Mouse (Mus musculus): ENCODE data around the gene Tmem41b. TPM values are rescaled to one million over a fixed set of nuclear protein-coding genes. Genes with fewer than 3 reads are reported as not detected.
"Not testable (repeated sequence)": the region's sequence is repeated elsewhere in the genome, so short reads cannot be mapped to it uniquely, and the experiment has no call there.

The Tmem41b gene
- polyA plus RNA-seq (2014; fragmentation: Nextera tagmentation; extraction: Ambion mirVana) = 65.0 and 72.6 TPM in 2 replicates

GRCm38 (mm10) chr7:109986775-109987174, at the start of gene Tmem41b:
Gene Tmem41b, minus strand, starts transcription at chr7:109986929.
- DNase-seq (ENCODE audit: low spot score); H3K9me3 ChIP-seq (ENCODE audit: control insufficient read depth, low read length); H3K4me1 ChIP-seq (replicated peaks; ENCODE audit: control insufficient read depth, insufficient read depth, low read length); H3K36me3 ChIP-seq (ENCODE audit: control insufficient read depth, insufficient read depth, low read length); H3K27me3 ChIP-seq (replicated peaks; ENCODE audit: control insufficient read depth, insufficient read depth, low read length); ATAC-seq (replicated peaks; ENCODE audit: low FRiP score): not testable (repeated sequence)
- Histone ChIP-seq H3K9ac (ENCODE audit: low read depth, low read length) (peak within 1 kb of the TSS; percentile 71), H3K4me2 (peak within 1 kb of the TSS; percentile 69), H3K27ac (ENCODE audit: low read depth, low read length) (peak within 1 kb of the TSS; percentile 87), H3K4me3 (ENCODE audit: low read depth, low read length) (peak within 1 kb of the TSS; percentile 65)
- 33% methylated on average over 6 of the region's 6 CpGs for whole genome bisulfite sequencing

GRCm38 (mm10) chr7:110030342-110030741, 43.6 kb upstream of the Tmem41b start:
- Histone ChIP-seq H3K27ac (ENCODE audit: low read depth, low read length) (no peak overlapping the region), H3K4me2 (no peak overlapping the region), H3K36me3 (ENCODE audit: control insufficient read depth, insufficient read depth, low read length) (peaks cover 23% of the 10 kb centered on the region), H3K9ac (ENCODE audit: low read depth, low read length) (no peak overlapping the region), H3K4me1 (replicated peaks; ENCODE audit: control insufficient read depth, insufficient read depth, low read length) (no peaks in the 10 kb centered on the region), H3K9me3 (ENCODE audit: control insufficient read depth, low read length) (no peaks in the 10 kb centered on the region), H3K4me3 (ENCODE audit: low read depth, low read length) (no peak overlapping the region), H3K27me3 (replicated peaks; ENCODE audit: control insufficient read depth, insufficient read depth, low read length) (no peaks in the 10 kb centered on the region)
- no peak for DNase-seq (ENCODE audit: low spot score)
- ATAC-seq (replicated peaks; ENCODE audit: low FRiP score) = no peak
- WGBS = 85% methylated on average over 3 of the region's 3 CpGs

DNA sequence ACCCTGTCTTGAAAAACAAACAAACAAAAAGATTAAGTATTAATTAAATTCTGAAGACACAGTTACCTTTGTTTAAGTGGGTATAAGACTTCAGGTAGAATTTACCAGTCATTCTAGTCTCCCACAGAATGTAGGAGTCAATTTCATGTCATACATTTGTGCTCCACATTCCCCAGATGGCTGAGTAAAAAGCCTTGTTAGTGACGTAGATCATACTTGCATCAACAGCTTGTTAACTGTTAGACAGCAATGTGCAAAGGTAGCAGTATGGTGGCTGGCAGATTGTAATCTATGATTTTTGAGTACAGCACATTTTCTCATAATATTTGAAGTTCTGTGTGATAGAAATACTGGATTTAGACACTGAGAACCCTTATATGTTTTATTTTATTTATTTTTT, 42.1 kb upstream of the Tmem41b start:
- Histone ChIP-seq H3K4me3 (ENCODE audit: low read depth, low read length) (no peak overlapping the region), H3K27ac (ENCODE audit: low read depth, low read length) (no peak overlapping the region), H3K4me2 (no peak overlapping the region), H3K36me3 (ENCODE audit: control insufficient read depth, insufficient read depth, low read length) (peaks cover 19% of the 10 kb centered on the region), H3K27me3 (replicated peaks; ENCODE audit: control insufficient read depth, insufficient read depth, low read length) (no peaks in the 10 kb centered on the region), H3K9me3 (ENCODE audit: control insufficient read depth, low read length) (no peaks in the 10 kb centered on the region), H3K9ac (ENCODE audit: low read depth, low read length) (no peak overlapping the region), H3K4me1 (replicated peaks; ENCODE audit: control insufficient read depth, insufficient read depth, low read length) (no peaks in the 10 kb centered on the region)
- no peak for DNase-seq (ENCODE audit: low spot score)
- WGBS = 76% methylated on average over 1 of the region's 1 CpGs
- no peak for ATAC-seq (replicated peaks; ENCODE audit: low FRiP score)

- ATAC-seq (replicated peaks; ENCODE audit: low FRiP score) (no peak), DNase-seq (ENCODE audit: low spot score) (no peak)
- no peaks in the 10 kb centered on the region for H3K27me3 ChIP-seq (replicated peaks; ENCODE audit: control insufficient read depth, insufficient read depth, low read length)
- 73% methylated on average over 2 of the region's 2 CpGs for WGBS
- no peak overlapping the region for H3K27ac ChIP-seq (ENCODE audit: low read depth, low read length)
- H3K9me3 ChIP-seq (ENCODE audit: control insufficient read depth, low read length) = no peaks in the 10 kb centered on the region
- no peak overlapping the region for H3K4me3 ChIP-seq (ENCODE audit: low read depth, low read length)
- no peak overlapping the region for H3K9ac ChIP-seq (ENCODE audit: low read depth, low read length)
- H3K4me1 ChIP-seq (replicated peaks; ENCODE audit: control insufficient read depth, insufficient read depth, low read length) = peaks cover 4% of the 10 kb centered on the region
- no peak overlapping the region for H3K4me2 ChIP-seq
- H3K36me3 ChIP-seq (ENCODE audit: control insufficient read depth, insufficient read depth, low read length) = peaks cover 9% of the 10 kb centered on the region
Measured at GRCm38 (mm10) chr7:110026594-110026993, 39.9 kb upstream of the Tmem41b start.

GRCm38 (mm10) chr7:110023553-110023952, 36.8 kb upstream of the Tmem41b start:
- DNase-seq (ENCODE audit: low spot score) = no peak
- no peak for ATAC-seq (replicated peaks; ENCODE audit: low FRiP score)
- no peaks in the 10 kb centered on the region; the same call in none of the 2 replicates for H3K36me3 ChIP-seq (ENCODE audit: control insufficient read depth, insufficient read depth, low read length)

DNA sequence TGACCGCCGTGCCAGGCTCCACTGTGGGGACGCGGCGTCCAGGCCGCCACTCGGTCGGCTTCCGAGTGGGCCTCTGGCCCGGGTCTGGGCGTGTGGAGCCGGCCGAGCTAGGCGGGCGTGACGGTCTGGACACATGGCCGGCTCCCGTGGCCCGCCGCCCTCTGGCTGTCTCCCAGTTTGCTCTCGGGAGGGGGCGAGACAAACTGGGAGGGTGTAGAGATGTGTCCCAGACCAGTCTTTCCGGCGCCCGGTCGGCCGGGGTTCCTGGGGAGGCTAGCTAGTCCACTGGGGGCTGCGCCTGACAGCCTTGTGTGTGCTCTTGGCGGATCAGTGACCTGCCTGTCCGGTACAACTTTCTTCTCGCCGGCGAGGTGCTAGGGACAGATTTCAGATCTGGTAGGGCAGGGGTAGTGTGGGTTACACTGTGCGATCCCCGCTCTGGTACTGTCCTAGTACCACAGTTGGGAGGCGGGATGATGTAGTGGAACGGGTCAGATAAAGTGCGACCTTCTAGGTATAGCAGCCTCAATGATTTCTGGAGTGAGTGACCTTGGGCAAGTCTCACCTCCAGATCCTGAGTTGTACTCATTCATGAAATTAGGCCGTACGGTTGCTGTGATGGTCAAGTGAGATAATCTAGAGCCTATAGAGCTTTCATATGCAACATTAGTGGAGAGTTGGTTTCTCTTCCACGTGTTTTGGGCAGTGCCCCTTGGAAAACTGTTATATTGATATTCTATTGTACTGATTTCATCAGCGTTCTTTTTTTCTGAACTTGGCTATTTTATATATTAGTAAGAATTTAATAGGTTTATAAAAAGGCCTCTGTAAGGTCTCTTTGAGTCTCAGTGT, 32.1 kb upstream of the Tmem41b start:
- no peaks in the 10 kb centered on the region for H3K9me3 ChIP-seq (ENCODE audit: control insufficient read depth, low read length)
- no peaks in the 10 kb centered on the region for H3K27me3 ChIP-seq (replicated peaks; ENCODE audit: control insufficient read depth, insufficient read depth, low read length)
- DNase-seq (ENCODE audit: low spot score) (no peak), ATAC-seq (replicated peaks; ENCODE audit: low FRiP score) (peak; percentile 64)
- under 1% methylated on average over 42 of the region's 42 CpGs for WGBS
- peak overlapping the region; percentile 94 for H3K27ac ChIP-seq (ENCODE audit: low read depth, low read length)
- H3K4me2 ChIP-seq = peak overlapping the region; percentile 69
- peaks cover 11% of the 10 kb centered on the region for H3K4me1 ChIP-seq (replicated peaks; ENCODE audit: control insufficient read depth, insufficient read depth, low read length)
- H3K36me3 ChIP-seq (ENCODE audit: control insufficient read depth, insufficient read depth, low read length) = no peaks in the 10 kb centered on the region; the same call in 1 of the 2 replicates
- H3K4me3 ChIP-seq (ENCODE audit: low read depth, low read length) = peak overlapping the region; percentile 100
- peak overlapping the region; percentile 100 for H3K9ac ChIP-seq (ENCODE audit: low read depth, low read length)

More at GRCm38 (mm10) chr7:110023553-110023952, 36.8 kb upstream of the Tmem41b start:
- Histone ChIP-seq H3K4me2 (no peak overlapping the region), H3K27me3 (replicated peaks; ENCODE audit: control insufficient read depth, insufficient read depth, low read length) (no peaks in the 10 kb centered on the region), H3K9ac (ENCODE audit: low read depth, low read length) (no peak overlapping the region), H3K4me1 (replicated peaks; ENCODE audit: control insufficient read depth, insufficient read depth, low read length) (peaks cover 11% of the 10 kb centered on the region), H3K9me3 (ENCODE audit: control insufficient read depth, low read length) (no peaks in the 10 kb centered on the region), H3K4me3 (ENCODE audit: low read depth, low read length) (no peak overlapping the region), H3K27ac (ENCODE audit: low read depth, low read length) (no peak overlapping the region)
- WGBS = 85% methylated on average over 1 of the region's 1 CpGs

GRCm38 (mm10) chr7:110018117-110018630, 31.4 kb upstream of the Tmem41b start, which contains the start of gene Ipo7:
Gene Ipo7, plus strand, starts transcription at chr7:110018274.
- Histone ChIP-seq H3K27ac (ENCODE audit: low read depth, low read length) (peak within 1 kb of the TSS; percentile 94), H3K4me1 (replicated peaks; ENCODE audit: control insufficient read depth, insufficient read depth, low read length) (peaks cover 11% of the 10 kb centered on the region), H3K9ac (ENCODE audit: low read depth, low read length) (peak within 1 kb of the TSS; percentile 100), H3K4me3 (ENCODE audit: low read depth, low read length) (peak within 1 kb of the TSS; percentile 100), H3K36me3 (ENCODE audit: control insufficient read depth, insufficient read depth, low read length) (no peaks in the 10 kb centered on the region; the same call in 1 of the 2 replicates), H3K27me3 (replicated peaks; ENCODE audit: control insufficient read depth, insufficient read depth, low read length) (no peaks in the 10 kb centered on the region), H3K9me3 (ENCODE audit: control insufficient read depth, low read length) (no peaks in the 10 kb centered on the region), H3K4me2 (peak within 1 kb of the TSS; percentile 69)
- DNase-seq (ENCODE audit: low spot score) (peak; percentile 89), ATAC-seq (replicated peaks; ENCODE audit: low FRiP score) (peak; percentile 95)
- under 1% methylated on average over 48 of the region's 48 CpGs for WGBS

DNA sequence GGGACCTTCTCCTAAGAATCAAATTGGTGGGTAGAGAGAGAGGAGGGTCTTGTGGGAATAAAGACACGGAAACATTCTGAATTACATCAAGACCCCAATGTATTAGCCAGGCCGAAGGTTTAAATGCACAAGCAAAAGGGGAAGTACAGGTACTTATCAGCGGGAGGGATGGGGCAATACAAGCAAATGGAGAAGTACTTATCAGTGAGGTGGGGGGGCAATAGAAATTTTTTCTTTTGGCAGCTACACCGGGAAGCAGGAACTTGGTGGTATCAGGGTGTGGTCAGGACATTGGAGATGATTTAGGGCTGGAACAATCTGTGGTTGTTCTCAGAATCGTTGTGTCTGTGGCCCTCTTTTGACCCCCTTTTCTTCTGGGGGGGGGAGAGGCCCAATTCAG, 27.5 kb upstream of the Tmem41b start:
- Histone ChIP-seq H3K4me2 (no peak overlapping the region), H3K9me3 (ENCODE audit: control insufficient read depth, low read length) (no peaks in the 10 kb centered on the region), H3K27ac (ENCODE audit: low read depth, low read length) (no peak overlapping the region), H3K4me1 (replicated peaks; ENCODE audit: control insufficient read depth, insufficient read depth, low read length) (no peaks in the 10 kb centered on the region), H3K9ac (ENCODE audit: low read depth, low read length) (no peak overlapping the region), H3K36me3 (ENCODE audit: control insufficient read depth, insufficient read depth, low read length) (no peaks in the 10 kb centered on the region), H3K27me3 (replicated peaks; ENCODE audit: control insufficient read depth, insufficient read depth, low read length) (no peaks in the 10 kb centered on the region), H3K4me3 (ENCODE audit: low read depth, low read length) (no peak overlapping the region)
- WGBS = 71% methylated on average over 5 of the region's 5 CpGs
- ATAC-seq (replicated peaks; ENCODE audit: low FRiP score) (no peak), DNase-seq (ENCODE audit: low spot score) (no peak)

Measured in liver, embryonic 11.5 days (tissue).